Mouse (Mus musculus) heart, postnatal 0 days (tissue): Measurements from ENCODE around the gene Gpatch2l.

Experiments used
- CTCF ChIP-seq: IDR thresholded peaks from 2 replicates; pipeline ENCODE4 v1.5.1; 2016; ENCODE audit warnings: antibody characterized with exemption, control low read depth, low read depth
- EP300 ChIP-seq: IDR thresholded peaks from 2 replicates; pipeline ENCODE4 v1.6.1; 2016; ENCODE audit warnings: antibody characterized with exemption, low read depth

DNA sequence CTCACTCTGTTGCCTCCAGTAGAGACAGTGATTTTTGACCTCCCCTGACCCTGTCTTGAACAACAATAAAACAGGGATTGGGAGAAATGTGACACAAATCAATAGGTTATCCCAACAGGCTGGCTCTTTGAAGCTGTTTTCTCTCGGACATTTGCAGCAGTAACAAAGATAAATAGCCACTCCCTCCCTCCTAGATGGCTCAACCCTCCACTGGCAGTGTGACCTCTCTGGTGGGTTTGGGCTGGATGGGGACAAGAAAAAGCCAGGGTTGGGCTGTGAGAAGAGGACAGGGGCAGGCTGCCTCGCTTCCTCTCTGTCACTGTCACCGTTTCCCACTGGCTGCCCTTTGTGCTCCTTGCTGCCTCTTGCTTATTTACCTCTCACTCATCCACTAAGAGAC, 82.6 kb downstream of the Gpatch2l start:
- TF ChIP-seq CTCF: no peak
- TF ChIP-seq EP300: no peak
